Mouse (Mus musculus) adipocyte (in vitro differentiated cells): Measurements from ENCODE around the gene Hpf1.

Source experiments
- DNase-seq: peaks from one replicate; pipeline ENCODE4 v3.0.0-alpha.2; 2016; ENCODE audit warnings: low spot score

Hpf1 gene

DNA sequence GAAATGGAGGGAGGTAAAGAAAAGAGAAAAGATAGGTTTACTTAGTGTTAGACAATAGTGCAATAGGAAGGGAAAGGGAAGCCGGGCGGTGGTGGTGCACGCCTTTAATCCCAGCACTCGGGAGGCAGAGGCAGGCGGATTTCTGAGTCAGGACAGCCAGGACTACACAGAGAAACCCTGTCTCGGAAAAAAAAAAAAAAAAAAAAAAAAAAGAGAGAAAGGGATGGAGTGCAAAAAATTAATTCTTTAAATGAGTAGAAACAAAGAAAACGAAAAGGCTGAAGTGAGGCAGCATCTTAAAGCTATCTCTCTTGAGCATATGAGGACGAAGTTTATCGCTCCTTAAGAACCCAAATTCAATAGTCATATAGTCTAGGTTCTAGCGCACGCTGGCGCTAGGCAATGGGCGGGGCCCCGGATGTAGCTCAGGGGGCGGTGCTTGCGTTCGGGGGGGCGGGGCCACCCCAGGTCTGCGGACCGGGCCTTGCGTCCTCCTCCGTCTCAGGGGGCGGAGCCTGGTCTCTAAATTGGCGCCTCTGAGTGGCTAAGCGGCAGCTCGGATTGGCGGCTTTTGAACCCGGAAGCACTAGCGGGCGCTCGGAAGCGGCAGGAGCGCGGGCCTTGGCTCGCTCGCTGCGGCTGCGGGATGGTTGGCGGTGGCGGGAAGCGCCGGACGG, at the start of gene Hpf1:
Hpf1 (plus strand) TSS at position 576 of the 677 bp plus-strand sequence.
- peak; percentile 98 for DNase-seq

DNA sequence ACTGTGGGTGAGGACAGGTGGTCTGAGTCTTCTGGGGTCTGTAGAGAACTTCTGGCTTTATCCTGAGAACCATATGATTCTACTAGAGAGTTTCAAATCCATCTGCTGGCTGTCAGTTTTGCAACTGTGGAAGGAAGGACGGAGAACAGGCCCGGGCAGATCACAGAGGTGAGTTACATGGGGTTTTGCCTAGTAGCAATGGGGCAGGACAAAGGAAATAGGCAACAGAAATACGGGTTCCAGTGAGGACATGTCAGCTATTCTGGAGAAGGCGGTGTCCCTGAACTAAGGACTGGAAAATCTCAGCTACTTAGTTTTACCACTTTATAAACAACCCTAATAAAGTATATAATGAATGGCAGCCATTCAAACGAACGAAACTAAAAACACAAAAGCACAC, 47.8 kb upstream of the Hpf1 start:
- no peak for DNase-seq

DNA sequence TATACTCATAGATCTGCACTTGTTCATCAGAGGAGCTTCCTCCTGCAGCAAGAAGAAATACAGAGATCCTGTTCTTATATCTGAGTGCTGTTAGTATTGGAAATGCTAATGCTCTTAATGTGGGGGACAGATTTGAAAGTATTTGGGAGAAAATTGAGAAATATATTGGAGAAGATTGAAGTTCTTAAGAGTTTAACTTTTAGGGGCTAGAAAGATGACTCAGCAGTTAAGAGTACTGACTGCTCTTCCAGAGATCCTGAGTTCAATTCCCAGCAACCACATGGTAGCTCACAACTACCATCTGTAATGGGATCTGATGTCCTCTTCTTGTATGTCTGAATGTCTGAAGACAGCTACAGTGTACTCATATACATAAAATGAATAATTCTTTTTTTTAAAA, 32.7 kb upstream of the Hpf1 start:
- DNase-seq, result no peak

DNA sequence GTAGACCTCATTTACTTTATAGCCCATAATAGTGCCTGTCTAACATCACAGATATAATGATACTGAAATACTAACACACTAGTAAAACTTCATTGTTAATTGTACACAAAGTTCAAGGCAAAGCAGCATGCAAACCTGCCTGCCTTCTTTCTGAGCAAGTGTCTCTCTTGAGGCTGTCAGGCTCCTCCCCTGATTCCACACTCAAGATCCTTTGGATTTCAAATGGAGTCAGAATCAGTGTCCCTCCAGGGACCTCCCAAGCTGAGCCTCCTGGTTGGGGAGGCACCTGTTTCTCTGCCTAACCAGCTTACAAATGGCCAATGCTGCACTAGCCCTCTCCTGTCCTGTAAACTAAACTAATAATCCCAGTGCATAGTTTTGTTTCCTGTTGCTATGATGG, 32.1 kb upstream of the Hpf1 start:
- no peak for DNase-seq

DNA sequence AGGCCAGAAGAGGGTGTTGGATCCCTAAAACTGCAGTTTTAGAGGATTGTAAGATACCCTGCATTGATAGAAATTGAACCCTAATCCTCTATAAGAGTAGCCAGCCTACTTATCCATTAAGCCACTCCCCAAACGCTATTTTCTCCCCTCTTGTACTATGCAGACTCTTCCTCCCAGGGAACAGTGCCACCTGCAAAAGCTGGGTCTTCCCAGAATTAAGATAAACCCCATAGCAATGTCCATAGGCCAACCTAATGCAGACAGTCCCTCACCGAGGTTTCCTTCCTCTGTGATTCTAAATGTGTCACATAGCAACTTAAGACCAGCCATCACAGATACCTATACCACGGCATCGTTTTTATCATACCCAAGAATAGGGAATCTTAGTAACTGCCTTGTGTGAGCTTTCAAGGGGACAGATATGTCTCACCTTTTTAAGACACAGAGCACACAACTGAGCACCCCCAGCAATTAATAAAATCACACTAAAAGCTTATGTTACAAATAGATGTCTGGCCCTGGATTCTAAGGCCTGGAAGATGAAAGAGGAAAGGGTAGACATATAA, 31.2 kb upstream of the Hpf1 start:
- DNase-seq, result no peak

DNA sequence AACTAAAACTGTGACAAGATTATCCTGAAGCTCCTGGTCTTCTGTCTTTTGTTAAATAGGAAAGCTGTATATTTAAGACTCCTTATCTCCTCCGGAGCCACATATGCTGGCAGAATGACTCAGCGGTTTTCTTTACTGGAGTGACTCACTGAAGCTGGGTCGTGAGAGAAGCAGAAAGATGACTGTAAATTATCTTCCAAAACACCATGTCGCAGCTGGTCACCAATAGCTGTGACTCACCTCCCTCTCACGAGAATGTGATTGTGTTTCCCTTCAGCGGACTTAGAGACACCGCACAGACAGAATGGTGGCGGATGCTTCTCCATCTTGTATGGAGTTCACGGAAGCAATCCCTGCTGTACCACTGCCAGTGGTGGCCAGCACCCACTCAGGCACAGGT, 30.6 kb upstream of the Hpf1 start:
- DNase-seq, result peak; percentile 49

DNA sequence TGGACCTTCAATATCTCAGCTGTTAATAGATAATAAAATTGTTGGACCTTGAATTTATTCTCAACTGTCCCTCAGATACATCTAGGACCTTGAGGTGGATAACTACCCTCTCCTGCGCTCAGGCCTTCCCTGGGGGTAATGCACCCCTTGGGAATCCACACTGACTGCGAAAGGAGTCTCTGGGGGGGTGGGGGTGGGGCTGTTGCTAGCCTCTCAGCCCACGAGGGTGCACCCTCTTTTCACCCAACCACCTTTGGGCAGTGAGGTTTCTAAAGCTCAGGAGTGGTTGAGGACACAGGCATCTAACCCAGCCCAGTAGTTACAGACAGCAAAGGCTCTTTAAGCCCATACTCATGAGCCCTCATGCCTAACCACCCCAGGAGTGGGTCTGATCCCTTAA, 29.5 kb upstream of the Hpf1 start:
- DNase-seq, result no peak

DNA sequence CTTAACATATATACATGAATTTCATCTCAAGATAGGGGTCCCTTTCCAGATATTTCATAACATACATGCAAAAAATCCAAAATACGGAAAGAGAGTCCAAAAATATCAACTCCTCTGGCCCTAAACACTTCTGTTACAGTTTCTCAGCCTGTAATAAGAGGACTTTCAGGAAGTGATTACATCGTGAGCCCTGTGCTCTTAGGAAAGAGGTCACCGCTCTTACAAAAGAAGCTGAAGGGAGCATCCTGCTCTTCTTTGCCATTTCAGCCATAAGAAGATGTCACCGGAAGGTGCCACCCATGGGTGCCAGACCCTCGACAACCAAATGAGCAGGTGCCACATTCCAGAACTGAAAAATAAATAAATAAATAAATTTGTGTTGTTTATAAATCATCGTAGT, 28.4 kb upstream of the Hpf1 start:
- no peak for DNase-seq

DNA sequence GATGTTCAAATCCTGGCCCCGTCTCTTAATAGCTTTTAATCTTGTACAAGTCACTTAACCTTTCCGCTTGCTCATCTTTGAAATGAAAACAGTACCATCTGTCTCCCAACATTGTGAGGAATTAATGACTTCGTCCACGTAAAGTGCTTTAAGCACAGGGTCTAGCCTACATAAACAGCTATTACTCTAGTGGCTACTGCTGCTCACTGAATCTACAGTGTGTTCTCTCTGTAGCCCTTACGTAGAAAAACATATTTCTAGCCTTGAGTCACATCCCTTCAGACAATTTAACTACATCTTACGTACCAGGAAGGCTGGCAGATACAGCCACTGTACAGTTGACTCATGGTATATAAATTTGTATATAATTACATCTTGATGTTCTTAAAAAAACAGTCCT, 25.3 kb upstream of the Hpf1 start:
- no peak for DNase-seq

DNA sequence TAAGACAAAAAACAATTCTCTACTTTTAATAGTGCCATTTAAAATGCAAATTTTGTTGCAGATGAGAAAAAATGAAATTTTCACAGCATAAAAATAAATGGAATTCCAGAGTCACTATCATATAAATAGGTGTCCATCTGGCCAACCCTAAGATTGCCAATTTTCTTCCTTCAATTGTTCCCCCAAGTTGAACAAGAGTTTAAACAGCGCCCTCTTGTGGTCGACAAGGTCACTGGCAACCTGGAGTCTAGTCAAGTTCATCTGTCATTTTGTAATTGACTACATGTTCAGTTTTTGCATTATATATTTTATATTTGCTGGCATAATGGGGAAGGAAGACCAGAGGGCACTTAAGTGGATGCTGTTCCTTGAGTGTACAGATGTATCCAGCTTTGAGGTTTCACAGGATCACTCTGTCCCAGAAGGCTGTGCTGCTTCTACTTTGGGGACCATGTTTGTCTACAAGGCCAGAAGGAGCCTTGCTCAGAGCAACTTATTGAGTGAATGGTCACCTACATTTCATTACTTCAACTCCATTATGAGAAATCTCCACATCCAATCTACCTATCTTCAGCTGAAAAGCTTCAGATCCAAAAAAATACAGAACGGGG, 24.6 kb upstream of the Hpf1 start:
- DNase-seq, result peak; percentile 80

DNA sequence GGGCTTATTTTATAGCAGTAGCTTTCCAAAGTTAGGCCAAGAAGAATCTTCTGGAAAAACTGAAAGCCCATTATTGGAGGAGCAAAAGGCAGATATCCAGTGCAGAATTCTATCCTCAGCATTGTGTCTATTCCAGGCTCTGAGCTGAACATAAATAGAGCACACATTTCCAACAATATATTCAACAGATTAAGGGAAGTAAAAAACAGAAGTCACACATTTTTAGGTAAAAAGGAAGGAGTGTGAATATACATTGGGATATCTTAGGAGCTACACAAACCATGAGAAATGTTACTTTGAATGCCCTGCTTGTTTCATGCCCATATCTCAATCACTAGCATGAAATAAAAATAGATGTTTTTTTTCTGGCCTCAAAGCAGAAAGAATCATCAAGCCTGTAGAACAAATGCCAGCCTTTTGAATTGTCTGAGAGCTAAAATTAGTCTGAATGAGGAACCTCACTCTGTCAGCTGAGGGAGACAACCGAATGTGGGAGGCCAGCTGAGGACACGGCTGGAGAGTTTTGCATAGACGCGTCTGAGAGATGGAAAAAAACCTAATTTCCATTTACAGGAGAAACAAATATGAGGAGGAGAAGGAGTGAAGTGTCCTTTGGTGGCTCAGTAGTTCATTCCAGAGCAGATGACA, 22.6 kb upstream of the Hpf1 start:
- no peak for DNase-seq

DNA sequence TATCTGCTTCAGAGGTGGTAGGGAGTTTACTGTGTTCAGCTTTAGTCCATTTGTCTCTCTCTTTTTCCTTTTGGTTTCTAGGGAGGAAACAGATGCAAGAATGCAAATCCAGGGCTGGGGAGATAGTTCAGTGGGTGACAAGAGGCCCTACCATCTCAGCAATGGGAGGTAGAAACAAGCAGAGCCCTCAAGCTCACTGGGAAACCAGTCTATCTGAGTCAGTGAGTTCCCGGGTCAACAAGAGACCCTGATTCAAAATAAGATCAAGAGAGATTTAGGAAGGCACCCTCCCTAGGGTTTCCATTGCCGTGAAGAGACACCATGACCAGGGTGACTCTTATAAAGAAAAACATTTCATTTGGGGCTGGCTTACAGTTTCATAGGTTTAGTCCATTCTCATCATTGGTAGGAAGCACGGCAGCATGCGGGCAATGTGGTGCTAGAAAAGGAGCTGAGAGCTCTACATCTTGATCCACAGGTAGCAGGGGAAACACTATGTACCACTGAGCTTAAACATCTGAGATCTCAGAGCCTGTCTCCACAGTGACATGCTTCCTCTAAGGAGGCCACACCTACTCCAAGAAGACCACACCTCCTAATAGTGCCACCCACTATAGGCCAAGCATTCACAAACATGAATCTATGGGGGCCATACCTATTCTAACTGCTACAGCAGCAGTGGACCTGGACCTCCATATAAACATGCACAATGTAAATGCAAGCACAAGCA, 21.8 kb upstream of the Hpf1 start:
- DNase-seq, result no peak

DNA sequence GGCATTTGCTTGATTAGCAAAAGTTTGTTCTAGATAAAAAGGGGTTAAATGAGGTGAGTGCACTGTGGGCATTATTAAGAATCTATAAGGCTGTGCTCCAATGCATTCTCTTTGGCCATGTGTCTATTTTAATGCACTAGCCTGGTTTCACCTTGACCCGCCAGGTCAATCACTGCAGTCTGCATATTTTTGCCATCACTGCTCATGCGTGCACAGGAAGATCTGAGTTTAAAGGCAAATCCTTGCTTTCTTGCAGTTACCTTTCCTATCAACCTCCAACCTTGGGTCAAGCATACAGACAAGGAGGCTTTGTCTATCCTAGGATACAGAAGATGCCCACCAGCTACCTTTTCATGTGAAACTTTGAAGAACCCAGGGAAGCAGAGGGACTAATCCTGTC, 20.5 kb upstream of the Hpf1 start:
- DNase-seq, result no peak

DNA sequence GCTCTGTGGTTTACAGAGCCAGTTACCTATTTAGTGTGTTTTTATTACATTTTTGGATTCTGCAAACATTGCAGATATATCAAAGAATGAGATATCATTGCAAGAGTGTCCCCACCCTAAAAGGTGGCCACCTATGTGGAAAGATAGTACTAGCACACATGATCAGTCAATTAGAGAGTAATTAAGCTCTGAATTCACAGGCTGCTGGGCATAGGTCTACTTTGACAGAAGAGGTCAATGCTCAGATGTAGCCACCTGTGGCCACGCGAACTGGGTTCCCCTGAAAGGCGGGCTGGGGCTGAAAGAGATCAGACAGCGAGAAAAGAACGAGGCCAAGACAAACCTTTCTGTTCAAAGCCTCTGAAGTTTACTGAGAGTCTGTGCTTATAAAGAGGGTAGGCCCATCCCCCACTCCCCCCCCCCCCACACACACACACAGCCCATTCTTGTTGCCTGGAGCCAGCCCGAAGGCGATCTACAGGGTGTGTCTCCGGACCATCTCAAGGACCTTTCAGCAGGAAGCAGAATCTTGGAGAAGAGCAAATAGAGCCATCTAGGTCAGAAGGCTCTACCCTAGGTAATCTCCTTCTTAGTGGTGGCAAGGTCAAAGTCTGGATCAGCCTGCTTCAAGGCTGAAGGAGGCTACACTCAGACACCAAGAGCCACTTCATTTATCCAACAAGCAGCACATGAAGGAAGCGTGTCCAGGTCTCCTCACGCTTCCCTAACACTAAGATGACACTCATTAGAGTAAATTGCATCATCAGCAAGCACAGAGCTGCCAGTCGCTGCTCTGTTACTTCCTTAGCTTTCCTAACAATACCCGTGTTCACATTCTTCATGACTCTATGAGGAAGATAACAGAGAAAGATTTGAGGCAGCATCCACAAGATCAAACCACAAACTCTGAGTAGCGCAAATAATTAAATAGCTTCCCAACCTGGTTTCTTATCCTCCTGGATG, 19.7 kb upstream of the Hpf1 start:
- DNase-seq, result no peak

DNA sequence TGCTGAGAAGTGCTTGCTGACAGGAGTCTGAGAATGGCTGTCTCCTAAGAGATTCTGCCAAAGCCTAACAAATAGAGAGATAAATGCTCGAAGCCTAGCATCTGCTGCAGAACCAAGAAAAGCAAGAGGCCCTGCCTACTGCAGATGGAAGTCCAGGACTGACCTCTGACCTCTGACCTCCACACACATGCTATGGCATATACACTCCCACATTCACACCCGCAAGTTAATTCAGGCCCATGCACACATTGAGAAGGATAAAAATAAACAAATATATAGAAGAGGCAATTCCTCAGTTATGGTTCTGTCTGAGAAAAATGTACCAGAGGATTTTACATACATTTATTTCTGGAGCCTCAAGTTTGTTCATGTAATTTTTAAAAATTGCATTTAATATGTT, 11.6 kb upstream of the Hpf1 start:
- no peak for DNase-seq

DNA sequence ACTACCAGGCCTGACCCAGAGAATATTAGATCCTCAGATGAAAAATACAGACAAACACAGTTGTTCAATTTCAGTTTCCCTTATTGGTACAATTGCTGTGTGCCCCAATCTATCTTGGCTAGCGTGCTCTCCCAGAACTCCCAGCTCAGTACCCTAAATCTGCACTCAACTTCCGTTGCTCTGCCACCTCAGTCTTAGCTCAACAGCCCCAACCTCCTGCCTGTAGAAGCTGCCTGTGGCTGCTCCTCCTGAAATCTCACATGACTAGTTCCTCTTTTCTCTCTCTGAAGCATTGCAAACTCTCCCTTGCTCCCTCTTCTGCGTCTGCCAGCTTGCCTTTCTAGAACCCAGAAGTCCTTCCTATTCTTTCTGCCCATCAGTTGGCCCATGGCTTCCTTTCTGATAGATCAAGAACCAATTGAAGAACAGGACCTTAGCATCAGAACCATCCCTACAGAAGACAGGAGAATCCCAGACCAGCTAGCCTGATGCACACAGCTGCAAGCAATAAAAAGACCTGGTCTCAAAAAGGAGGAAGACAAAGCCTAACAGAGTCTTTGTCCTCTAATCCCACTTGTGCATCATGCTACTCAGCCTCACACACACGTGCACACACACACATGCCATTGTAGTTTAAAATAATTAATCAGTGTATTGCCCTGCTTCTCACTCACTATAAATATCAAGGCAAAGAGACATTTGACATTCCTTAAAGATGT, 6.6 kb upstream of the Hpf1 start:
- no peak for DNase-seq

DNA sequence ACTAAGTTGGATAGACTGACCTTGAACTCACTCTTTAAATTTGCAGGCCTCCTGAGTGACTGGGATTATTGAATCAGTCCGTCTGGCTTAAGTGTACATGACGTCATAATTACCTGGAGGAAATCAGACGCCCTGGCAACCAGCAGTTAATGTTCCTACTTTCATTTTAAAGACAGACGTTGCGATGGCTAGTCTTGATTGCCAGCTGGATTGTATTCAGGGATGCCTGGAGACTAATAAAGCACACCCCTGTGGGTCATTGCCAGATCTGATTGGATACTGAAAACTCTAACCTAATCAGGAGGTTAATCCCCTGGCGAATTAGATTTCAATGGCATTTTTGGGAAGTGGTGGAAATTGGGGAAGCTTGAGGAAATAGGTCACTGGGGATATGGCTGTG, 3.5 kb upstream of the Hpf1 start:
- no peak for DNase-seq

DNA sequence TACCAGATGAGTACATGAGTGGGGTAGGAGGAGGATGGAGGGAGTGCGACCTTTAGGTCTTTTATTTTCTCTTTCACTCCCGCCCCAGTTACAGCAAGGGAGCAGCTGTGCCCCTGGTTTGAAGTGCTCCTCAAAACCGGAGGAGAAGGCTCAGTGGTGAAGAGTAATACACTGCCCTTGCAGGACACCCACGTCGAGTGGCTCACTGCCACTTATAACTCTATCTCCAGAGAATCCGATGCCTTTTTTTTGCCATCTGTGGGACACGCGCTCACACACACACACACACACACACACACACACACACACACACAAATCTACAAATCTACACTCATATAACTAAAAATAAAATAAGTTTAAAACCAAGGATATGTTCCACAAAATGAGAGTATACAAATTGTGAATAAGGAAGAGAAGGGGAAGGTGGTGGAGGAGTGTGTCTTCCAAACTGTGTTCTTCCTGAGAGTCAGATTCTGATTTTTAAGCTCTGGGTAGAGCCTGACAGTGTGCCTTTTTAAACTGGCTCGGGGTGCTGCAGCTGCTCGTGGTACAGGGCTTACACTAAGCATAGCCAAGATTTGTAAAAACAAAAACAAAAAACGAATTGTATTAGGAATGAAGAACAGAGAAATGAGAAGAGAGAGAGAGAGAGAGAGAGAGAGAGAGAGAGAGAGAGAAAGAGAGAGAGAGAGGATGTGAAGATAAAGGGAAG, 931 bp upstream of the Hpf1 start:
- no peak for DNase-seq

DNA sequence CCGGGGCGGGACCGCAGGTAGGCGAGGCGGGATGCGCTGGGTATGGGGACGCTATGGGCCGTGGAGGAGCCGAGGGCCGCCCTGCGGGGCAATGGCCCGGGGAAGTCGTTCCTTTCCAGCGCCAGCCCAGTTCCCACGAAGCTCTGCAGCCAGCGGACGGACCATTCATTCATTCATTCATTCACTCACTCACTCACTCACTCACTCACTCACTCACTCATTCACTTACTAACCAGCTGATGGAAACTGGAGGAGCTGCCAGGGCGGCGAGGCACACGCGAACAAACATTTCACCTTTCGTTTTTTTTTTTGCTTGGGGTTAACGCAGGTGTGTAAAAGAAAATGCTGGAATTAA, 279 bp downstream of the Hpf1 start:
- no peak for DNase-seq

DNA sequence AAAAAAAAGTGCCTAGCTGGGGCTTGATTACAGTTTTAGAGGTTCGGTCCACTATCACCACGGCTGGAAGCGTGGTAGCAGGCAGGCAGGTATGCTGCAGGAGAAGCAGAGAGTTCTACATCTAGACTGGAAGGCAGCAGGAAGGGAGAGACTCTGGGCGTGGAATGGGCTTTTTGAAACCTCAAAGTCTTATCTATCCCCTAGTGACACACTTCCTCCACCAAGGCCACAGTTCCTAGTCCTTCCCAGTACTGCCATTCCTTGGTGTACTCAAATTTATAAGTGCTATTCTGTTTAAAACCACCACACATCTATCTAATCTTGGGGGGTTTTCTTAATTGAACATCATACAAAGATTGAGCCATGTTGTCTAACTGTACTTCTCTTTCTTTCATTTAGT, 1.5 kb downstream of the Hpf1 start:
- no peak for DNase-seq
